Mouse (Mus musculus): Measurements from ENCODE around the gene Gas7.

Gene Gas7

DNA sequence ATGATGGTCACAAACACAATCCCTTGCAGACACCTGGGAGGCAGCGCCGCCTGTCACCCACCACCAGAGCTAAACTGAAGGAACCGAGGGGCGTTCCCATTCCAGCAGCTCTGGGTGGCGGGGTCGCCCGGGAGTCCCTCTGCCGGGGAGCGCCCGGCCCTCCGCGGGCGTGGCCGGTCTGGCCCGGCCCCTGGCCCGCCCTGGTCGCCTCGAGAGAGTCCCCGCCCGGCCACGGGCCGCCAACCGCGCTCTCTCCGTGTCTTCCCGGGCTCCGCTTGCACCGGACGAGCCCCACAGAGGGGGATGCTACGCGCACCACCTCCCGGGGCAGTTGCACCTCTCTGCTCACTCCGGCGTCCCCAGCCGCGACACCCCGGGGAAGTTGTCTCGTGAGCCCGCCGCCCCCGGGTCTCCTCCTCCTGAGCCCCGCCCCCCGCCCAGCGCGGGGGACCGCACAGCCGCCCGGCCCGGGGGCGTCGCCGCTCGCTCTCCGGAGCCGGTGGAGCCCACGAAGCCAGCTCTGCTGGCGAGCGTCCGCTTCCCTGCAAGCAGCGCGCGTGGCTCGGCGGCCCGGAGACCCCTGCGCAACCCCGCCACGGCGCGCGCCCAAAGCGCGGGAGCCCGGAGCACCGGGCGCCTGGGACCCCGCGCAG, at the start of gene Gas7:
TSS of gene Gas7 (plus strand) at position 564 of the 653 bp plus-strand sequence.
- peak; percentile 35 for DNase-seq

DNA sequence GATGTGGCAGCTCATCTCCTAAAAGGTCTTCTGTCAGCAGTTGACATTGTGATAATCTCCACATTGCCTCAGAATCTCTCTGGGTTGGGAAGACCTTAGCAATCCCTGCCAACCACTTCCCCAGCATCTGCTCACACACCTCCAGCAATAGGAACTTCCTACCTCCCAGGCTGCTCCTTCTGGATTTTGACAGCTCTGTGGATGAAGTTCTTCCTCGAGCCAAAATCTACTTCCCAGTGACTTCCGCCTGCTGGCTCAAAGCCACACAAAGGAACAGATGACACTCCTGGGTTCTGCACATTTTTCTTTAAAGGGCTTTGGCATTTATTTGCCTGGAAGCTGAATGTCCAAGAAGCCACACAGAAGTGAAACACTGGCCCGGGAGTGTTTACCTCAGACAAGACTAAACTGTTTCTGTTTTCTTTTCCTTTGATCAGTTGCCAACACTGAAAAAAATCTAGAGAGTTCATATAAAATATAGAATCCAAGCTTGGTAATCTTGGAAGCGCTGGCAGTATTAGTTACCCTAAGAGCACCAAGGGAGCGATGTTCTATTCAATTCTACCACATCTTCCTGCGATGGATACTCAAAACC, 40.8 kb upstream of the Gas7 start:
- DNase-seq: no peak

GRCm38 (mm10) chr11:67423575-67423974, 31.7 kb upstream of the Gas7 start:
- no peak for DNase-seq

DNA sequence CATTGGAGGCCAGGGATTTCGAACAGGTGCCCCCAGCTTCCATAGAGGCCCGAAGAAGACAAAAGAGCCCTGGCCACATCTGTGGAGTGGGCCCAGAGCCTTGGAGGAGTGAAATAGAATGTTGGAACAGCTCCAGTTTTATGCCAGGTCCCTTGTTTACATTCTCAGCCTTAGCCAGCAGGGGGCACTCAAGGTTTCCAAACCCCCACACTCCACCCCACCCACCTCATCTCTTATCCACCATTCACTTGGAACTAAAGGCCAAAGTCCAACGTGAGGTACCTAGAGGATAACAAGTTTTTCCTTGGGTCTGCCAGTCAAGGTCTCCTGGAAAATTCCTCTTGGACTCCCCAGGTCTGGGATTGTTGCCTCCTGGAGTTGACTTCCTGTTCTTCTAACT, 27.0 kb upstream of the Gas7 start:
- peak; percentile 41 for DNase-seq

- no peak for DNase-seq
Measured at GRCm38 (mm10) chr11:67429836-67430235, 25.4 kb upstream of the Gas7 start.

- DNase-seq: no peak
Measured at GRCm38 (mm10) chr11:67431116-67431645, 24.1 kb upstream of the Gas7 start.

- DNase-seq: peak; percentile 11
Measured at GRCm38 (mm10) chr11:67431864-67432263, 23.4 kb upstream of the Gas7 start.

GRCm38 (mm10) chr11:67433763-67434162, 21.5 kb upstream of the Gas7 start:
- no peak for DNase-seq

DNA sequence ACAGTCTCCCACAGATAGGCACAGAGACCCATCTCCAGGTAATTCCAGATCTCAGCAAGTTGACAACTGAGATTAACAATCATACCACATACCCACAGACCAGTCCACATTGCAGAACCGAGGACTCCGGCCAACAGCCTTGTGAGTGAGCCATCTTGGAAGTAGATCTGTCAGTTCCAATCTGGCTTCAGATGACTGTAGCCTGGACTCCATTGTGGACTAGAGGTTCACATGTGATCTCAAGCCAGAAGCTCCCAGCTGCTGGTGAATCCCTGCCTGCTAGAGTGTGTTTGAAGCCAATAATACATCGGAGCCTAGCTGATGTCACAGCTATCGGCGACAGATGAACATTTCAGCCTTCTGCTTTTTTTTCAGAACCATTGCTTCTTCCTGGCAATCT, 16.5 kb upstream of the Gas7 start:
- no peak for DNase-seq

DNA sequence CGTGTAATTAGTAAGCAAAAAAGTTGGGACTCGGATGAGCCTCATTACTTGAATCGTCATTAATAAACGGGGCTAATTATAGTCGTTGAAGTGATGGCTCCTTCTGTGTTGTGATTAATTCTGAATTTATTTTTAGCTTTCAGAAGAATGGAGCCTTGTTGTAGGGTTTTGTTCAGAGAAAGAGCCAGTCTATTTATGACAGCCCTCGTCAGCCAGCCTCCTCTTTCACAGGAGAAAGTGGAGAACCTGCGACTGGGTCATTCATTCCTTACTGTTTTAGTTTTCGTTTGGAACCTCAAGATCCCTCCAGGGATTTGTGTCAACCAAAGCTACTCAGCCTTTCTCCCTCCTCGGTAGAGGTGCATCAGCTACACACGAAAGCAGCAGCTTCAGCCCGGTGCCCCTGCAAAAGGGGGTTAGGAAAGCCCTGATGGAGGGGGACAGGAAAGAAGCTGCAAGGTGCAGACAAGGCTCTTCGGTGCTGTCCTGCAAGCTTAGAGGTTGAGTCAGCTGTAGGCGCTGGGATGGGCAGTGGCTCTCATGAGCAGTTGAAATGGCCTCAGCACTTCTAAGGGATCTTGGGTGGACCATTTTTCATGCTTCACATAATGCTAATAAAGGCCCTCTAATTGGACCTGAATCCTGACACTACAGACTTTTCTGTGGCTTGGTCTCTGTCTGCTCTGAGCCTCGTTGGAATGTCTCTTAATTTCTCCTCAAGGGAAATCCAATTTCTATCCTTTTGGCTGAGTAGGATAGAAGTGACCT, 10.0 kb upstream of the Gas7 start:
- DNase-seq: no peak

GRCm38 (mm10) chr11:67451525-67451924, 3.7 kb upstream of the Gas7 start:
- DNase-seq: no peak

DNA sequence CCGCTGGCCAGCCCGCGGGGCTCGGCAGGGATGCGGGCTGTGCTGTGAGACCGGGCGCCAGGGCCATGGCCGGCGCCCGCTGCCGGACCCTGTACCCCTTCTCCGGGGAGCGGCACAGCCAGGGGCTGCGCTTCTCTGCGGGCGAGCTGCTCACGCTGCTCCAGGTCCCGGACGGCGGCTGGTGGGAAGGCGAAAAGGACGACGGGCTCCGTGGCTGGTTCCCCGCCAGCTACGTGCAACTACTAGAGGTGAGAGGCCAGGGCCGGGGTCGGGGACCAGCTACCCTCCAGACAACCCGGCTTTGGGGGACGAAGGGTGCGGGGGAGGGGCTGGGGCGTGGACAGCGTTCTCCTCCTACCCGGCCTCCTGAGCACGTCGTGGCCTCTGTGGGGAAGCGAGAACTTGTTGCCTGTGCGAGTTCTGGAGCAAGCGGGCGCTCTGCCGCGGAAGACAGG, 317 bp downstream of the Gas7 start:
- DNase-seq: peak; percentile 15

DNA sequence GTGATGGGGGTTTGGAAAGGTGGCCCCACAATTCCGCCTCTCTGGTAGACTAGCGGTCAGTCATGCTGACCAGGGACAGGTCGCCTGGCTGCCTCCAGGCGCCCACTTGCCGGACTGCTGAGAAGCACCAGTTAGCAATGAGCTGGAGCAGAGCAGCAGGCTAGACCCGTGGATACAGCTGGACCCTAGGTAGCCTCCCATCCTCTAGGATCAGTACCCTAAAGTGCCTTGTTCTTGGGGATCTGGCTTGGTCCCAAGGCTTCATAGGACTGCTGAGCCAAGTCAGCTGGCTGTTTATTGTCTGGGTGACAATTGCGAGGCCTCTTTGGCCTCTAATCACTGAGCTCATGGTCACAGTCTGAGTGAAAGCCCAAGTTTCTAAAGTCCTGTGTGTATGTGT, 792 bp downstream of the Gas7 start:
- DNase-seq: no peak

- no peak for DNase-seq
Measured at GRCm38 (mm10) chr11:67458171-67458570, 2.9 kb downstream of the Gas7 start.

DNA sequence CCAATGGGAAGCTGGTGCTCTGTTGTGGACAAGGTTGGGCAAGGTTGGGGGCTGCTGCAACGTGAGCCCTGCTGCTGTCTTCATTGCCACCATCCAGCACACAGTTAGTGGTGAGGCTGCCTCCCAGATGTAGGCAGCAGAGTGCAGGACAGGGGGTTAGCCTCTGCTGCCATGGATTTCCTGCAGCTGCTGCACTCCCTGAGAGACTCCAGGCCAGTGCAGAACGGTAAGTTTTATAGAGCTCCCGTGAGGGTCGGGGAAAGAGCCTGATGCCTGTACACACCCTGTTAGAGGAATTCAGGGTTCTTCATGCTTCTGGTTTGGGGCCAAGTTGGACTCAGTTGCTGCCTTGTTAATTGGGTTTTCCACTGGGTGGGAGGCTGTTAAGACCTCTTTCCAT, 11.9 kb downstream of the Gas7 start:
- DNase-seq: no peak

GRCm38 (mm10) chr11:67468846-67469245, 13.6 kb downstream of the Gas7 start:
- no peak for DNase-seq

DNA sequence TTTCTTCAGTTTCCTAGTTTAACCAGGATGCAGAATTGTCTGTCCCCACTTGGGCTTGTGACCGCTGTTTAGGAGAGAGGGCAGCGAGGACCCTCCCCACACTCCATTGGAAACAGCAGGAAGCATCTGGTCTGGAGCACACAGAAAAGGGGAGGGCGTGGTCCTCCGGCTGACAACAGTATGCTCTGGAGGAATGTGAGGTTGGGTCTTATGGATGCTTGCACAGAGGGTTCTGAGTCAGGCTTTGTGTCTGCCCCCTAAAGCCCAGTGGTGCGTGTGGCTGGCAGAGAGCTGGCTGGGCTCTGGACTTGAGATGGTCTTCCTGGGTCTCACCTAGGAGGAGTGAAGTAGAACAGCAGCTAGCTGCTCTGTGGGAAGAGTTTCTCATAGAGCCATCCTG, 19.4 kb downstream of the Gas7 start:
- no peak for DNase-seq

- no peak for DNase-seq
Measured at GRCm38 (mm10) chr11:67479534-67479933, 24.3 kb downstream of the Gas7 start.

DNA sequence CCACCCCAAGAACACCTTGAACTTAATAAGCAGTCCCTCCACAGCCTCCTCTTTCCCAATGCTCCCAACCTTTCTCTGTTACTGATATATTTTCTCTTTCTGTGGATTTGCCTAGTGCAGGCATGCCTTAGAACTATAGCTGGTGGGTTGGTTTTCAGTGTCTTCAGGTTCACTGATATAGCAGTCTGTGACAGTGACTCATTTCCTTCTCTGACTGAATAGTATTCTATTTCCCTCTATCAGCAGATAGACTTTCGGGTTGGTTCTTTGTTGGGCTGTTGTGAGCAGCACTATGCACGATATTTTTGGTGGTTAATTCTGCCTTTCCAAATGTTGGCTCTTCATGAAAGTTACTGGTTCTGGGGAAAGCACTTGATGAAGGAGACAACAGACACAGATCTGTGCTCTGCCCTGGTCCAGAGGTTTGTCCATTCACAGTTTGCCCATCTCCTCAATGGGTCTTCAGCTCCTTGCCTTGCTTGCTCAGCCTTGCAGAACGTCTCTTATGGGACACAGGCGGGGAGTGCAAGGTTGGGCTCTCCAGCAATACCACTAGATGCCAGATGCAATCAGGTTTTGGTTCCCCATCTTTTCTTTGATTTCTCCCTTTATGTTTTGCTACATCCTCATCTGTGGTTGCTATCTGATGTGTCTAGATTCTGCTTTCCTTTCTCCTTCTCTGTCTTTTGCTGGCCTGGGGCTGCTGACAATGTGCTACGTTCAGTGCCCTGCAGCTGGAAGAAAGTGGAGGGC, 25.1 kb downstream of the Gas7 start:
- no peak for DNase-seq

- no peak for DNase-seq
Measured at GRCm38 (mm10) chr11:67481691-67482090, 26.5 kb downstream of the Gas7 start.

GRCm38 (mm10) chr11:67482217-67482760, 27.1 kb downstream of the Gas7 start:
- DNase-seq: no peak

GRCm38 (mm10) chr11:67488156-67488555, 32.9 kb downstream of the Gas7 start:
- no peak for DNase-seq
